Mouse (Mus musculus): Measurements from ENCODE around the gene Rrbp1.

The Rrbp1 gene

DNA sequence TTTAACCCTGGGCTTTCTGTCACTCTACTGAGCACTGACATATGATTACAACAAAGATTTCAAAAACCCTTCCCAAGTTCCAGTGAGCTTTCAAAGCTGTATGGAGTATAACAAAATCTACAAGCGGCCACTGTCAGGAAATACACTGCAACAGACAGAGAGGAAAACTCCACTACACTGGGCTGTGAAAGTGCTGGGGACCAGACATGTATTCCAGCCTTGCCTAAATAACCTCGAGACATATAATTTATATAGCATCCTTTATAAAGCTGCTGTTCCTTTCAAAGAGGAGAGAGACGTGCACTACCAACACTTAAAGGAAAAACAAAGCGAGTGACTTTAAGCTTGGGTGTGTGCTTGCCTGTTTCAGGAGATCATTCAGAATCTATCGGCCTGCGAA, 4.4 kb downstream of the Rrbp1 start:
- DNase-seq (ENCODE audit: low spot score in 2 of 2) = no peak

DNA sequence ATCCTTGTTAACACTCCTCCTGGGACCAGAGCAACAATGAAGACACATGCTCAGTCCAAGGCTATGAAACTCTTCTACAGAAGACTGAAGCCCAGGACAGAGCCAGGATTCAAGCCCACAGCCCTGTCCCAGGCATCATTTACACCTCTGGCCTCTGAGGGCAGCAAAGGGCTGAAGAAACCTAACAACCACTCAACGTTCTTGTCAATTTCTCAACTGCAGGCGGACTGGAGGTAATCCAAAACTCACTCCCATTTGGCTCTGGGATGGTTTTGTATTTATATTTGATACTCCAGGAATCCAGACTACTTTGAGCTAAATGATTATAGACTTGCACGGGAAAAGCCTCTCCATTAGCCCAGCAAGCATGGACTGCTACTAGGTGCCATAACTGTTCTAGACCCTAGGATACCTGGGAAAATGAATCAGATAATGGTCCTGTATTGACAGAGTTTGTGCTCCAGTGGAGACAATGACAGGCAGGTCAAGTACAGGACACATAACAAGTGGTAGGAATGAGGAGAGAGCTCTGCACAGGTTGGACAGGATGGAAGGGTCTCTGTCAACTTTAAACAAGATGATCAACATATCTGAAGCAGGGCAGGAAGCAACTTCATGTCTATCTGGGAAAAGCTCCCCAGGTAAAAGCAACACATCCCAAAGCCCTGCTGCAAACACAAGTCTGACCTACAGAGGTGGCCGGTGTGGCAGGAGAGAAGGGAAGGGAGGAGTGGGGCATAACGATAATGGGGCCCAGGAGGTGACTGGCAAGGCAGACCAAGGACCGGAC, 5.7 kb downstream of the Rrbp1 start:
- peak in 1 of 2 experiments; percentile 33 for DNase-seq (ENCODE audit: low spot score in 2 of 2)

DNA sequence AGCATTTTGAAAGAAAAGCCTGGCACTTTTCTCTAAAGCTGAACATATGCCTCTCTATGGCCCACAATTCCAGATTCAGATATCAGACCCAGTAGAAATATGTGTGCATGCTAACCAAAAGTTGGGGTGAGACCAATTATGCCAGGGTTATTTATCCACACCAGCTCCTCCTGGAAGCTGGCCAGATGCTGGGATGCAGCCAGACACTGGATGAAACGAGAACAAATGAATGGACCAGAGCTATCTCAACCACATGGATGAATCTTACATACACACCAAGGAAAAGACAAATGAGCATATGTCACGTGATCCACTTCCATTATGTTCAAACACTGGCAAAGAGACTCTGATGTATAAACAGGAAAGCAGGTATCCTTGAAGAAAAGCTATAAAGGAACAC, 7.5 kb downstream of the Rrbp1 start:
- DNase-seq (ENCODE audit: low spot score in 2 of 2) = peak in 1 of 2 experiments; percentile 38

DNA sequence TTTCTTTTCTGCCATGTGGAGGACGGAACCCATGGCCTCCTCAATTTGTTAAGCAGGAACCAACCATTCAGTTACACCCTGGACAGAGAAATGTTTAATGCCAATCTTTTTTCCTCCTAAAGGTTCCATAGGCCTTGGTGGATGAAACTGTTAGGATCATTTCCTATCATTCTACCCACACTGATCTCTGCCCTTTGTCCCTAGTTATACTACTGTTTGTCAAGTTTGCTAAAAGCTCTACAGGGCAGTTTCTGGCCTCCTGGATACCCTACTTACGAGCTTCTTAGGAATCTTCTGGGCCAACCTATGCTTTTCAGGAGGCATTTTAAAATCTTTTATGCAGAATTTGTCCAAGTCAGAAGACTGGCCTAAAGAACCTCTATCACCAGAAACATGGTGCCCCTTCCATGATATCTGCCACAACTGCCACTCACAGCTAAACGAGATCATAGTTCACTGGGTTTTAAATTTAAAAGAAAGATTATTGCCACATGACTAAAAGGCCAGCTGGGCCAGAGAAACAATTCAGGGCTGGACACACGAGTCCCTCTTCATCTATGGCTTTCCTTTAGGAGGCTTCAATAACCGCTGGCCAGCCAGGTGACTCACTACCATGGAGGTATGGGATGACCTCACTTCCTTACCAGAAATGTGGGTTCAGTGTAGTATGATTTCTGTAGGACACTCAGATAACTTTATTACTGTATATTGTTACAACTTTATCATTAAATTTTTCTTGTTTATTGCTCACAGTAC, 8.7 kb downstream of the Rrbp1 start:
- no peak for DNase-seq (ENCODE audit: low spot score in 2 of 2)

DNA sequence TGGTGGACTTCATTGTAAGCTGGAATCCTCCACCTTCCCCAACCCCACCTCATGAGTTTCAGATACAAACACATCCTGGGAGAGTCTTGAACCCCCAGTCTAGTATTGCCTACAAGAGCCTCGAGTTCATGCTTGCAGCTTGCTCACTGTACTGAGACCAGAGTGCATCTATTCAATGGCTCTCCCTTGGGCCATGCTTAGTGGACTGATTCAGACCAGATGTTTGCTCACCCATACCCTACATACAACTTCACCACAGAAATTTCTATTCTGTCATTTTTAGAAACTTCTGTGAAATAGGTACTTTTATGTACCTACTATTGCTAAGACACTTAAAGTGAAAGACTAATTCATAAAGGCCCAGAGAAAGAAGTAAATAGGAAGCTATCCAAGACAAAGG, 18.1 kb downstream of the Rrbp1 start:
- no peak for DNase-seq (ENCODE audit: low spot score in 2 of 2)

DNA sequence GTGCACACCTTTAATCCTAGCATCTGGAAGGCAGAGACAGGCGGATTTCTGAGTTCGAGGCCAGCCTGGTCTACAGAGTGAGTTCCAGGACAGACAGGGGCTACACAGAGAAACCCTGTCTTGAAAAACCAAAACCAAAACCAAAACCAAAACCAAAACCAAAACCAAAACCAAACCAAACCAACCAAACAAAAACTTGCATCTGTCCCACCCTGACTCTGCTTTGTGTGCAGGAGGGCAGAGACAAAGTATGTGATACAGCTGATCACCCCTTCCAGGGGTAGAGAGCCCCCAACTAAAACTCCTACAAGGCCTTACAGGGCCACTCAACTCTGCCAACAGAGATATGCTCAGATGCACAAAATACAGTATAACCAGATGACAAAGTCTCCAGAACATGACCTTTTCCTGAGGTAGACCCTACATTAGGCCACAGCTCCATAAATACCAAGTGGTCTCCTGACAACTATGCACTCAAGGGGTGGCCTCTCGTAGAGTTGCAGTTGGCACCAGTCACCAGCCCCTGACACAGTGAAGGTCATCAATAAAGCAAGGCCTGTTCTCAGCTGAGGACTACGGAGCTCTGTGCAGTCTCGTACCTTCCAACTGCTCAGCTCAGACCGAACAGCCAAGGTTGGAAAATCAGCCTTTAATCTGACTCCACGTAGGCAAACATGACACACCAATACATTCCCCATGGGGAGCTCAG, 18.9 kb downstream of the Rrbp1 start:
- DNase-seq (ENCODE audit: low spot score in 2 of 2) = no peak

DNA sequence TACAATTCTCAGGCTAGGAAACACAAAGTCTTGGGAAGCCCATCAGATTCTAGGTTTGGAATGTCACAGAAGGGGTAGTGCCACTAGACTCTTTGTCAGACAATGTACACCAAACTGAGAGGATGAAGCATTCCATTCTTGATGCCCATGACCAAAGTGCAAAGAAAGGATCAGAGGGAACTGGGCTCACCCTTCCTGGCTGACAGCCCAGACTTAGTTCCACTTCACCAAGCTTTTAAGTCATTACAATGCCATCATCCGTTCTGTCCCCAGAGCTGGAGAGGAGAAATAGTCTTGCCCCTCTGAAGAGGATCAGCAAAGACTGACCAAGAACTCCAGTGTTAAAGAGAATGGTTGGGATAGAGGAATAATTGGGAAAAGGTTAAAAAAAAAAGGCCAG, 20.1 kb downstream of the Rrbp1 start:
- no peak for DNase-seq (ENCODE audit: low spot score in 2 of 2)

DNA sequence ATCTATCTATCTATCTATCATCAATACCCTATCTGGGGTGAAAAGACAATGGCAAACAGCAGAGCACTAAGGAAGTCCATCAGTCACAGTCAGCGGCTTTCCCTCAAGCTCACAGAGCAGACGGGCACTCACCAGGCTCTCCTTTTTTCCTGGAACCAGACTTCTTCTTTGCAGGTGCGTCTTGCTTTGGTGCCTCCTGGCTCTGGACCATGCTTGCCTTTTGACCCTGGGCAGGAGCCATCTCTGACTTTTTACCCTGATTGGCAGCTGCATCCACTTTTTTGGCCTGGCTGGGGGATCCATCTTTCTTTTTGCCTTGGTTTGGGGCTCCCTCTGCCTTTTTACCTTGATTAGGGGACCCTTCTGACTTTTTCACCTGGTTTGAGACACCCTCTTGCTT, 23.0 kb downstream of the Rrbp1 start:
- no peak for DNase-seq (ENCODE audit: low spot score in 2 of 2)

DNA sequence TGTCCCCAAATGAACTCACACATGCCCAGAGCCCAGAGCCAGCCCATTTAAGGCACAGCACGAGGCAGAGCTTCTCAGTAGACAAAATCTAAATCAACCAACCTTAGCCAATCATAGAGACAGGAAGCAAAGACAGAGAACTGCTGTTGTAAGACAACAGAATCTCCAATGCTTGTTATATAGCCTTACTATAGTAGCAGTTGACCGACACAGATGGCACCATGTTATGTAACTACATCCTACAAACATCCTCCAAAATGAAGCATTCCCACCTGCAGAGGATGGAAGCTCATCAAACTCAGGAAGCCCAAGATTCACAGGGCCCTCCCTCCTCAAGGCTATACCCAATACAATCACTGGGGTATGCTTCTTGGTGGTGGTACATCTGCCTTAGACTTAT, 23.6 kb downstream of the Rrbp1 start:
- DNase-seq (ENCODE audit: low spot score in 2 of 2) = no peak

DNA sequence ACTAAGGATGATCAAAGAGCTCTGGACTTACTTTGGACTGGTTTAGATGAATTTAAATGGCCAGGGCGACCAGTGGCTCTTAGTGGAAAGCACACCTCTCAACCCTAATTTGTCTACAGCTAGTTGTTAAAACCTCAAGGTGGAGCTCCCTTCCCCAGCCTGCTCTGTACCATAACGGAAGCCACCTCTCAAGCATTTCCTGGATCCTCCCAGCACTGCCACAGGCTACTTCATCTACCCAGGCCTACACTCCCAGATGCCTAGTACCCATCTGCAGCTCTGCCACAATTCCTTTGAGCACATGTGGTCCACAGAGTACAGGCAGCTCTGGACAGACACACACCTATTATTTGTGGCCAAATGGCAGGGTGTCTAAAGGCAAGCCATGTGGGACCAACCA, 27.6 kb downstream of the Rrbp1 start:
- no peak for DNase-seq (ENCODE audit: low spot score in 2 of 2)

DNA sequence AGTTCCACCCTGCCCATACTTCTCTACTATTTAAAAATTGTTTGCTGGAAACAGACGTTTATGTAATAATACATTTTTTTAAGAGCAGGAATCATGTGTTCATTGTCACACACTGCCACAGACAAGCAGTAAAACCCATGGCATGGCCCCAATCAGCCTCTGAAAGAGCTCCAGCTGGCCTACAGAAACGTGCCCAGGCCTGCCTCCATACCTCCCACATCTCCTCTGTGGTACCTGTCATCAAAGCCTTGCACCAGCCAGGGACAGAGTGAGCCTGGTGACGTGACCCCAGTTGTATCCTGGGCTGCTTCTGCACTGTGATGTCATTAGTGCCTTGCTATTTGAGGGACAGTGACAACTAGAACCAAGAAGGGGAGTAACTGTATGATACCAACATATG, 28.2 kb downstream of the Rrbp1 start:
- DNase-seq (ENCODE audit: low spot score in 2 of 2) = peak in 1 of 2 experiments; percentile 26

DNA sequence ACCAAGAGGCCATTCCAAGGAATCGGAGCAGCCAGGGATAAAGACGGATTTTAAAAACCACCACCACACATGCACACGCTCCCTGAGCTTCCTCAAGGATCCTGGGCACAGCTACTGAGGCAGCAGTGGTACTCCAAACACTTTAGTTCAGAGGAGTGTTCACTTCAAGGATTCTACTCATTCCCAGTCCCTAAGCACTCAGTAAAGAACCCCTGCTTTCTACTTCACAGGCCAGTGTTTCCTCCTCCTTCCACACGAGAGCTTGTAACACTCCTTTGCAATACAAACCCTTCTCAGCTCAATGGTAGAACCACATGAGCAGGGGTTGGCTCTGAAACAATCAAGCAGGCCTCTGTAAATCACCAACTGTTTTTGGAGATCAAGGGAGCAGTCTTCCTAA, 28.9 kb downstream of the Rrbp1 start:
- DNase-seq (ENCODE audit: low spot score in 2 of 2) = no peak

DNA sequence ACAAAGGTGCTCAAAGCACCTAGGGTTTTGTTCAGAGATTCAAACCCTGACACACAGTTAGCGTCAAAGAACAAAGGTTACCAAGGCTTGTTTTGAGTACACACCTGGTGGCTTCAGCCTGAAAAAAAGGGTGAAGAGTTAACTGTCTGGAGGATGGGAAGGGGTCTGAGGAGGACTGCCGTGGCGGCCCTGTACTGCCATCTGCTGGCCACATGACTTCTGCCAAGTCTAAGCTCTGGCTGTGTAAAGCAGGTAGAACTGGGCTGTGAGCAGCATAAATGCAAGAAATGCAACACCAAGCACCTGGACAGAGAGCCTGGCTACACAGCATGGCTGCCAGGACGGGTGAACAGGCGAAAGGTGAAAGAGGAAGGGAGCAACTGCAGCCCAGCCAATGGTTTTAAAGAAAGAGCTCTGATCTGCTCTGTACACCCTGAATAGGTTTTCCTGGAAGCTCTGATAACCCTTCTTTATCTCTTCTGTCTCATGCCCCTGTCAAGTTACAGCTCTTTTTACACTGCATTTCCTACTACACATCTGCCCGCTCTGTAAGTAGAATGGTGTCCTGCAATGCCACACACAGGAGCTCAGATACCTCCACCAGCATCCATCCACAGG, 30.2 kb downstream of the Rrbp1 start:
- peak; percentile 31 to 34 for DNase-seq (ENCODE audit: low spot score in 2 of 2)

DNA sequence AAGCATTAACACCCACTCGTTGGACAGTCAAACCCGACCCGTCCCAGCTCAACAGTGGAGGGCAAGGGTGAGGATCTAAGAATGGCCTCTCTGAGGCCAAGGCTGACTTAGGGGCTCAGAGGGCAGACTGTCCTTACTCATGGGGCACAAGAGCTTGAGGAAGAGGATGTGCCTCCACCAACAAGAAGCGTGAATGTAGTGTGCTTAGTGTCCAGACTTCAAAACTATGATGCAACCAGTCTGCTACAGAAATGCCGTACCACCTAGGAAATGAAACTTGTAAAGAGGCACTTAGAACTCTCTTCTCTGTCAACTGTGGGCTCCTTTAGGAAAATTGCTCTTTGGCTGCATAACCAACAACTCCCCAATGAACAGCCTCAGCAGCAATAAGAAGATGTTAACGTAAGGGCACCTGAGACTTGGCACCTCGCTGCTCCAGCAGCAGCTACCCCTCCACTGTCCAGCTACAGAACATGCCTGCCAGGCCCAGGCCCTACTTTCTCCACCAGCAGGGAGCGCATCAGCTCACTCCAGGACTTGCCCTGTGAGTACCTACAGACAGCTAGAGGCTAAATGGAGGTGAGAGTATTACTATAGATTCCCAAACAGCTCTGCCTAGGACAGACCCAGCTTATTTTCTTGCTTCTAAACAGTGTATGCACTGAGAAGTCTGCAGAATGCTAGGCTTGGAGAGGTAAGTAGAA, 32.5 kb downstream of the Rrbp1 start:
- DNase-seq (ENCODE audit: low spot score in 2 of 2) = no peak

DNA sequence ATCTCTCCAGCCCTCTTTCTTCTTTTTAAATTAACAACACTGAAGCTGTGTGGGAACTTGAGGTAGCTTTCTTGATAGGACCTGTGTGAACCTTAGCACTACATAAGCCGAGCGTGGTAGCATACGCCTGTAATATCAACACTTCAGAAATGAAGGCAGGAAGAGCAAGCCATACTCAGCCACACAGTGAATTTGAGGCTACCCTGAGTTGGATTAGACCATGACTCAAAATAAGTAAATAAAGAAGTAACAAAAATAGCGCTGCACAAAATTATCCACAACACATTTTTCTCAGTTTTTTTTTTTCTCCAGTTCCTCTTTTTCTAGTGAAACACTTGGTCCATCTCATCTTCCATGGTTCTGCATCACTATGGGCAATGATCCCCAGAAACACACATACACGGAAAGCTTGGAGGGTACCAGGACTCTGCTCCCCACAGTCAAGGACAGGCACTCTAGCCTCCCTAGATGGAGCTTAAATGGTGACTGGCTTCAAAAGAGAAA, 35.9 kb downstream of the Rrbp1 start:
- DNase-seq (ENCODE audit: low spot score in 2 of 2) = no peak

DNA sequence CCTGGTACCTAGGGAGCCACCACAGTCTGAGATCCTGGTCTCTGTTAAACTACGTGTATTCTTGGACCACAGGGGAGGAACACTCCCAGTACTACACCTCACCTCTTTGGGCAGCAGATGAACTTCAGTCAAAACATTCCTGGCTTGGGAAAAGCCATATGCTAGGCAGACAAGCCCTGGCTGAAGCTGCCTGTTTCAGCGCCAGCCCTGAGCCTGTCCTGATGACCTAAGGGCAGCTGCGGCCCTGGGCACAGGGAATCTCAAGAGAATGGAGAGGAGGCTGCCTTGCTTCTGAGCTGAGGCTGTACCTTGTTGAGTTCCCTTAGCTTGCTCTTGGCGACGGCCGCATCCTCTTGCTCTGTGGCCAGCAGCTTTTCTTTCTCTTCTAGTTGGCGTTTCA, 37.9 kb downstream of the Rrbp1 start:
- no peak for DNase-seq (ENCODE audit: low spot score in 2 of 2)

DNA sequence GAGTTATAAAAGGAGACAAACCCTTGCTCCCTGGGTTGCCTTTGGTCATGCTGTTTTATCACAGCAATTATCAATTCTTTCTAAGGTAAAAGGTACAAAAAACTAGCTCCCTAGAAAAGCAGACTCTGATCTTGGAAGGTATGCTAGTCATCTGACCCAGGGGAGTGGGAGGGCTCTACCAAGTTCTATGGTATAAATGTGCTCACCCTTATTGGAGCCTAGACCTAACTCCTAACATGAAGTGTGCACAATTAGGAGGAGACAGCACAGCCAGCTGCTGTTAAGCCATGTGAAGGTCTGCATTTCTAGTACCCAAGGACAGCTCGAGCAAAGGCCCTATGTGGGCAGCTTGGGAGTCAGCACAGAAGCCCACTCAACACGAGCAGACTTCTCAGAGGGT, 39.2 kb downstream of the Rrbp1 start:
- DNase-seq (ENCODE audit: low spot score in 2 of 2) = no peak

DNA sequence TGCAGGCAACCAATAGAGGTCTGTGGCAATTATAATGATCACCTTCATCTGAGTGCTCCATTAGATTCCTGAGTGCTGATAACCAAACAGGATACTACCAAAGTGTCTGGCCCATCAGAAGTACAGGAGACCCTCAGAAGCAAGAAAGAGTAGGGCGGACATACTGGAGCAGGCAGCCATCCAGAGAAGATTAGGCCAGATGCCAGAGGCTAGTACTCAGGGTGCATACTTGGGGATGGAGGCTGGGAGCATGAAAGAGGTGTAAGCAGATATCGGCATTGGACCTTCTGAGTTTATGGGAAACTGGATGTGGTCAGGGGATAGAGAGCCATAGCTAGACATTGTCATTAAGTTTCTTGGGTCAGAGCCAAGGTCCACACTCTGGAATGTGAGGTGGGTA, 40.2 kb downstream of the Rrbp1 start:
- DNase-seq (ENCODE audit: low spot score in 2 of 2) = no peak

DNA sequence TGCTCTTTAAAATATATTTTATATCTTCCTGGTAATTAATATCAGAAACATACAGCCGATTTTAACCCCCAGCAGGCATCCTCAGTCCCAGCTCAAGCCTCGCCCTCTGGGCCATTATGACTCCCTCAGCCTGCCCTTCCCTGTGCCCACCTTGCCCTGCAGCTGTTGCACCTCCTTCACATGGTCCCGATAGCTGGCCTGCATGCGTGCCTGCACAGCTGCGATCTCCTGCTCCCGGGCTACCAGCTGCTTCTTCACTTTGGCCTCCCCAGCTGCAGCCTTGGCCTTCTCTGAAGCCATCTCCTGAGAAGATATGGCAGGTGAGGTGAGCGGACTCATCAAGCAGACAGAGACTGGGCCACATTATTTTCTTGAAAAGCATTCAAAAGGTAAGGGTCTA, 41.8 kb downstream of the Rrbp1 start:
- no peak for DNase-seq (ENCODE audit: low spot score in 2 of 2)

DNA sequence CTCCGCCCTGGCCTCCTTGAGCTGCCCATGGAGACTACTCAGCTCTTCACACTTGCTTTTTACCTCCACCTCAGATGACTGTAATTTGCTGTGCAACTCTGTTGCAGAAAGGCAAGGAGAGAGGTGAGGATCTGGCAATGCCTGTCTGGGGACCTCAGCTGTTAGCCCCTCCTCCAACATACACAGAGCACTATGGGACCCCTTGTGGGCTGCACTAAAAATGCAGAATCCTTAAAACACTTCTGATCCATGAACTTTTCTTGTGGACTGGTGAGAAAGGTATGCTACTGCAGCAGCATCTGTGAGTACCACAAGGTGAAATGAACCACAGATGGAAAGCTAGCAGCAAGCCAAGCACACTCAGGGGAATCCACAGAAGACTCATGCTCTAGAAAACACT, 47.7 kb downstream of the Rrbp1 start:
- no peak for DNase-seq (ENCODE audit: low spot score in 2 of 2)

DNA sequence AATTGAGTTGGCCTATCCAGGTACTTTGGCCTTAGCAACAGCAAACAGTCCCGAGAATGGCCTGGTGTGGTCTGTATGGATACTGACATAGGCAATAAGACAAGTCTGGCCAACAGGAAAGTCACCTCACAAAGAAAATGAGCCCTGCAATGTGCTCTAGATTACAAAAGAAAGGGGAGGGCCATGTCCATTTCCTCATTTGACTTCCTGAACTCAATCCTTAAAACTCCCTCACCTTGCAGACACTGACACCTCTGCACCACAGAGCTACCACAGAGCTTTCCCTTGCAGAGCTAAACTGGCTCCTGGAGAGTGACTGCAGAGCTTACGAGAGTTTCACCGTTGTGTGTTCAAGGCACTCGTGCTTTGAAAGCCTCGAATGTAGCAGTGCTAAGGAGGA, 48.9 kb downstream of the Rrbp1 start:
- no peak for DNase-seq (ENCODE audit: low spot score in 2 of 2)
